Mouse (Mus musculus) megakaryocyte, embryonic 14.5 days (primary cell): ENCODE measurements at regions not wholly inside any gene's neighbourhood (a gene's known extent, or its start where the extent isn't known, plus 50 kb on each side); places are given as distances from the start of the nearest gene placed in this dataset.

Experiments used
- FLI1 ChIP-seq: IDR thresholded peaks from 2 replicates; pipeline ENCODE4 v1.6.1; 2012; ENCODE audit warnings: low read length, inconsistent platforms, mixed read lengths
- GATA1 ChIP-seq: IDR thresholded peaks from 3 replicates; pipeline ENCODE4 v1.6.1; 2012; ENCODE audit warnings: mixed read lengths, low read length, inconsistent platforms, borderline replicate concordance

DNA sequence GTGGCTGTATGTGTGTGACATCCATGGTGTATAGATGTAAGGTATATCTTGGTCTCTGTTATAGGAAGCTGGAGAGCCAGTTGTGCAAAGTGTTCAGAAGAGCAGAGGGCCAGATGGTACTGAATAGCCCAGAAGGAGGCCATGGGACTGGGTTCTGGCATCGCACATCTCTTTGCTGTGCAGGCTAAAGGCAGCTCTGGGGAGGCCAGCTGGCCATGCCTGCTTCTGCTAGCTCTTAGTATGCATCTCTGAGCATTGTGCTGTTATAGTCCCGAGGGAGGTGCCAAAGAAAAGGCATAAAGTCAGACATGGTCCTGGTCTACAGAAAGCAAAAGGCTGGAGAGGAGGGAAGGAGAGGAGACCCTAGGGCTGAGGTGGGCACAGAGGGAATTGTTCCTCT, 235.1 kb upstream of the Chd6 start:
- TF ChIP-seq GATA1 (no peak), FLI1 (no peak)
